Mouse (Mus musculus): Measurements from ENCODE around the gene Afdn. TPM values are rescaled to one million over a fixed set of nuclear protein-coding genes. Genes with fewer than 3 reads are reported as not detected.

Afdn gene
- polyA plus RNA-seq, 1 experiment from 2014 or later, result 54.6 TPM

- Histone ChIP-seq H3K9me3 (no peaks in the 10 kb centered on the region), H3K27ac (replicated peaks) (0 out of 2 replicates have a peak overlapping the region, but pooled peaks have one; percentile 48), H3K9ac (no peak overlapping the region), H3K4me2 (no peak overlapping the region), H3K36me3 (no peaks in the 10 kb centered on the region), H3K4me3 (no peak overlapping the region), H3K4me1 (peaks cover 84% of the 10 kb centered on the region), H3K27me3 (replicated peaks) (no peaks in the 10 kb centered on the region)
- 55% methylated on average over 5 of the region's 5 CpGs for WGBS
- ATAC-seq (ENCODE audit: extremely low read depth, insufficient number of reproducible peaks, low FRiP score, low TSS enrichment), result no peak
These were observed 20.4 kb upstream of the Afdn start for GRCm38 (mm10) chr17:13739981-13740380.

GRCm38 (mm10) chr17:13740796-13741195 lies 19.5 kb upstream of the Afdn start:
- H3K4me3 ChIP-seq, result no peak overlapping the region
- H3K27me3 ChIP-seq (replicated peaks), result no peaks in the 10 kb centered on the region
- 0 out of 2 replicates have a peak overlapping the region, but pooled peaks have one; percentile 5 for H3K9ac ChIP-seq
- no peak for ATAC-seq (ENCODE audit: extremely low read depth, insufficient number of reproducible peaks, low FRiP score, low TSS enrichment)
- no peak overlapping the region for H3K4me2 ChIP-seq
- peaks cover 84% of the 10 kb centered on the region for H3K4me1 ChIP-seq
- H3K27ac ChIP-seq (replicated peaks), result peak overlapping the region; percentile 48; the same call in 1 of the 2 replicates
- no peaks in the 10 kb centered on the region for H3K36me3 ChIP-seq
- H3K9me3 ChIP-seq, result no peaks in the 10 kb centered on the region
- 22% methylated on average over 2 of the region's 2 CpGs for WGBS

- WGBS, result 52% methylated on average over 7 of the region's 7 CpGs
- Histone ChIP-seq H3K4me3 (no peak overlapping the region), H3K9me3 (no peaks in the 10 kb centered on the region), H3K4me2 (no peak overlapping the region), H3K27me3 (replicated peaks) (no peaks in the 10 kb centered on the region), H3K9ac (no peak overlapping the region), H3K27ac (replicated peaks) (no peak overlapping the region), H3K36me3 (no peaks in the 10 kb centered on the region), H3K4me1 (peaks cover 84% of the 10 kb centered on the region)
- no peak for ATAC-seq (ENCODE audit: extremely low read depth, insufficient number of reproducible peaks, low FRiP score, low TSS enrichment)
These were observed 18.7 kb upstream of the Afdn start for GRCm38 (mm10) chr17:13741611-13742010.

GRCm38 (mm10) chr17:13742334-13742733 lies 18.0 kb upstream of the Afdn start:
- WGBS, result 38% methylated on average over 2 of the region's 2 CpGs
- ATAC-seq (ENCODE audit: extremely low read depth, insufficient number of reproducible peaks, low FRiP score, low TSS enrichment), result no peak
- H3K27ac ChIP-seq (replicated peaks), result no peak overlapping the region; the same call in 1 of the 2 replicates

GRCm38 (mm10) chr17:13742941-13743708 lies 17.2 kb upstream of the Afdn start:
- Histone ChIP-seq H3K9ac (peak overlapping the region; percentile 60), H3K36me3 (no peaks in the 10 kb centered on the region), H3K27me3 (replicated peaks) (no peaks in the 10 kb centered on the region), H3K4me3 (no peak overlapping the region), H3K4me2 (peak overlapping the region; percentile 30), H3K9me3 (no peaks in the 10 kb centered on the region), H3K27ac (replicated peaks) (peak overlapping the region; percentile 83), H3K4me1 (peaks cover 73% of the 10 kb centered on the region)
- no peak for ATAC-seq (ENCODE audit: extremely low read depth, insufficient number of reproducible peaks, low FRiP score, low TSS enrichment)
- WGBS, result 27% methylated on average over 7 of the region's 7 CpGs

More at GRCm38 (mm10) chr17:13742334-13742733, 18.0 kb upstream of the Afdn start:
- no peak overlapping the region for H3K9ac ChIP-seq
- H3K4me2 ChIP-seq, result no peak overlapping the region
- no peaks in the 10 kb centered on the region for H3K36me3 ChIP-seq
- peaks cover 81% of the 10 kb centered on the region for H3K4me1 ChIP-seq
- no peak overlapping the region for H3K4me3 ChIP-seq
- H3K9me3 ChIP-seq, result no peaks in the 10 kb centered on the region
- no peaks in the 10 kb centered on the region for H3K27me3 ChIP-seq (replicated peaks)

- H3K9ac ChIP-seq, result peak overlapping the region; percentile 60
- no peaks in the 10 kb centered on the region for H3K36me3 ChIP-seq
- H3K4me1 ChIP-seq, result peaks cover 67% of the 10 kb centered on the region
- H3K4me3 ChIP-seq, result no peak overlapping the region
- H3K27me3 ChIP-seq (replicated peaks), result no peaks in the 10 kb centered on the region
- 0 out of 2 replicates have a peak, but pooled peaks have one; percentile 21 for ATAC-seq (ENCODE audit: extremely low read depth, insufficient number of reproducible peaks, low FRiP score, low TSS enrichment)
- WGBS, result 16% methylated on average over 5 of the region's 5 CpGs
- no peaks in the 10 kb centered on the region for H3K9me3 ChIP-seq
- peak overlapping the region; percentile 30 for H3K4me2 ChIP-seq
- H3K27ac ChIP-seq (replicated peaks), result peak overlapping the region; percentile 83
These were observed 16.6 kb upstream of the Afdn start for GRCm38 (mm10) chr17:13743709-13744079.

- Histone ChIP-seq H3K9ac (peak overlapping the region; percentile 59; the same call in 1 of the 2 replicates), H3K9me3 (no peaks in the 10 kb centered on the region), H3K4me1 (peaks cover 65% of the 10 kb centered on the region), H3K36me3 (no peaks in the 10 kb centered on the region), H3K27me3 (replicated peaks) (no peaks in the 10 kb centered on the region), H3K27ac (replicated peaks) (peak overlapping the region; percentile 83), H3K4me2 (0 out of 2 replicates have a peak overlapping the region, but pooled peaks have one; percentile 4), H3K4me3 (no peak overlapping the region)
- WGBS, result 66% methylated on average over 6 of the region's 6 CpGs
- no peak for ATAC-seq (ENCODE audit: extremely low read depth, insufficient number of reproducible peaks, low FRiP score, low TSS enrichment)
These were observed 16.1 kb upstream of the Afdn start for GRCm38 (mm10) chr17:13744219-13744618.

GRCm38 (mm10) chr17:13744824-13745223 lies 15.5 kb upstream of the Afdn start:
- peak overlapping the region; percentile 83 for H3K27ac ChIP-seq (replicated peaks)
- 20% methylated on average over 4 of the region's 4 CpGs for WGBS
- H3K27me3 ChIP-seq (replicated peaks), result no peaks in the 10 kb centered on the region
- no peak for ATAC-seq (ENCODE audit: extremely low read depth, insufficient number of reproducible peaks, low FRiP score, low TSS enrichment)
- H3K4me1 ChIP-seq, result peaks cover 65% of the 10 kb centered on the region
- H3K4me3 ChIP-seq, result no peak overlapping the region
- peak overlapping the region; percentile 4; the same call in 1 of the 2 replicates for H3K4me2 ChIP-seq
- no peak overlapping the region for H3K9ac ChIP-seq
- H3K36me3 ChIP-seq, result no peaks in the 10 kb centered on the region
- H3K9me3 ChIP-seq, result no peaks in the 10 kb centered on the region

- no peaks in the 10 kb centered on the region for H3K27me3 ChIP-seq (replicated peaks)
- H3K27ac ChIP-seq (replicated peaks), result peak overlapping the region; percentile 83
- H3K36me3 ChIP-seq, result no peaks in the 10 kb centered on the region
- no peak overlapping the region for H3K4me3 ChIP-seq
- no peaks in the 10 kb centered on the region for H3K9me3 ChIP-seq
- no peak for ATAC-seq (ENCODE audit: extremely low read depth, insufficient number of reproducible peaks, low FRiP score, low TSS enrichment)
- H3K4me2 ChIP-seq, result peak overlapping the region; percentile 4; the same call in 1 of the 2 replicates
- H3K9ac ChIP-seq, result 0 out of 2 replicates have a peak overlapping the region, but pooled peaks have one; percentile 24
- WGBS, result 49% methylated on average over 2 of the region's 2 CpGs
- peaks cover 61% of the 10 kb centered on the region for H3K4me1 ChIP-seq
These were observed 15.0 kb upstream of the Afdn start for GRCm38 (mm10) chr17:13745373-13745772.

GRCm38 (mm10) chr17:13746330-13746729 lies 14.0 kb upstream of the Afdn start:
- ATAC-seq (ENCODE audit: extremely low read depth, insufficient number of reproducible peaks, low FRiP score, low TSS enrichment), result no peak
- 57% methylated on average over 6 of the region's 6 CpGs for WGBS

GRCm38 (mm10) chr17:13747681-13748080 lies 12.7 kb upstream of the Afdn start:
- Histone ChIP-seq H3K9ac (no peak overlapping the region), H3K36me3 (no peaks in the 10 kb centered on the region), H3K27me3 (replicated peaks) (no peaks in the 10 kb centered on the region), H3K27ac (replicated peaks) (no peak overlapping the region), H3K4me2 (no peak overlapping the region), H3K4me1 (peaks cover 38% of the 10 kb centered on the region), H3K9me3 (no peaks in the 10 kb centered on the region), H3K4me3 (no peak overlapping the region)
- WGBS, result 86% methylated on average over 9 of the region's 9 CpGs
- no peak for ATAC-seq (ENCODE audit: extremely low read depth, insufficient number of reproducible peaks, low FRiP score, low TSS enrichment)

More at GRCm38 (mm10) chr17:13746330-13746729, 14.0 kb upstream of the Afdn start:
- Histone ChIP-seq H3K9me3 (no peaks in the 10 kb centered on the region), H3K27me3 (replicated peaks) (no peaks in the 10 kb centered on the region), H3K4me1 (peaks cover 51% of the 10 kb centered on the region), H3K9ac (no peak overlapping the region), H3K27ac (replicated peaks) (no peak overlapping the region), H3K4me2 (no peak overlapping the region), H3K4me3 (no peak overlapping the region), H3K36me3 (no peaks in the 10 kb centered on the region)

All from heart, embryonic 13.5 days (tissue).